Mouse (Mus musculus) lung, postnatal 0 days (tissue): Measurements from ENCODE around the gene Capn12.

Source experiments
- CTCF ChIP-seq: IDR thresholded peaks from 2 replicates; pipeline ENCODE4 v1.5.1; 2016; ENCODE audit warnings: antibody characterized with exemption, mild to moderate bottlenecking
- EP300 ChIP-seq: IDR thresholded peaks from 2 replicates; pipeline ENCODE4 v1.6.1; 2016; ENCODE audit warnings: antibody characterized with exemption, mild to moderate bottlenecking, control low read depth

- TF ChIP-seq EP300 (no peak), CTCF (no peak)
Measured at GRCm38 (mm10) chr7:28877856-28878255, 3.4 kb upstream of the Capn12 start.
